Mouse (Mus musculus): ENCODE data around the gene Mpl. TPM values are rescaled to one million over a fixed set of nuclear protein-coding genes. Genes with fewer than 3 reads are reported as not detected.

Gene Mpl
- under 1 TPM in 1 of 2 experiments, not detected in 1; 0.14 TPM for total RNA-seq (2021)

GRCm38 (mm10) chr4:118457345-118457975 is at the start of gene Mpl:
Gene Mpl, minus strand, starts transcription at chr4:118457513.
- no peak for DNase-seq

GRCm38 (mm10) chr4:118505551-118505950 is 48.2 kb upstream of the Mpl start:
- peak; percentile 43 for DNase-seq

DNA sequence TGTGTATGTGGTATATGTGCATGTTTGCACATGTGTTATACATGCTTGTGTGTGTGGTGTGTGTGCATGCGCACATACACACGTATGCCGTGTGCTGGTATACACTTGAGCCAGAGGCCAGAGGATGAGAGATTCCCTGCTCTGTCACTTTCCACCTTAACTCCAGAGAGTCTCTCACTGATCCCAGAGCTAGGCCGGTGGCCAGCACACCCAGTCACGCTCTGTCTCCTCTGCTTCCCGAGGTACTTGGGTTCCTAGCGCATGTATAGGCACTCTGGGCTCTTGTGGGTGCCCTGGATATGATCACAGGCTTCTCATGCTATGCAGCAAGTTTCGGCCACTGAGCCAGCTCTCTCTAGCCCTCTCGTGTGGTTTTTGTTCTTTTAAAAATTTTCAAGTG is 43.5 kb upstream of the Mpl start:
- no peak for DNase-seq

DNA sequence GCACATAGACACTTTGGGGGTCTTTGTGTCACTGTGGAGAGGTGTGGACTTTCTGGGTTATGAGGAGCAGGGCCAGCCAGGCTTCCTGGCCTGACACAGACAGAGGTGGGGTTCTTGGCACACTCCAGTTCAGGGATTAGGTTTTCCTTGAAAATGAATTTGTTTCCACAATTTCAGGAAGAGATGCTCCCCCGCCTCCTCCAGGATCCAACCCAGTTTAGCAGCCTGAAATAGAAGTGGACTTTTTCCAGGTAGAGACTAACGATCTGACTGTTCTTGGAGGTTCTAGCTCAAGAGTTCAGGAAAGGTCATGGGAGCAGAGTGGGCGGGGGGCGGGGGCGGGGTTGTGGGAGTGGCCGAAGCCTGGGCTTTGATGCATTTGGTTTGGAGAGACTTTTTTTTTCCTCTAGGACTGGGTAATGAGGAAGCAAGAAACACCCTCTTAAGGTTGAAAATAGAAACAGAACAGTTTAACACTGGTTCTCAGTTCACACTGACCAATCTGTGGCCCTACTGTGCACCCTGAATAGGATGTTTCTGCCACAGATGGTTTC is 42.9 kb upstream of the Mpl start:
- peak; percentile 24 for DNase-seq

- DNase-seq = no peak
Measured at GRCm38 (mm10) chr4:118490461-118490860, 33.1 kb upstream of the Mpl start.

DNA sequence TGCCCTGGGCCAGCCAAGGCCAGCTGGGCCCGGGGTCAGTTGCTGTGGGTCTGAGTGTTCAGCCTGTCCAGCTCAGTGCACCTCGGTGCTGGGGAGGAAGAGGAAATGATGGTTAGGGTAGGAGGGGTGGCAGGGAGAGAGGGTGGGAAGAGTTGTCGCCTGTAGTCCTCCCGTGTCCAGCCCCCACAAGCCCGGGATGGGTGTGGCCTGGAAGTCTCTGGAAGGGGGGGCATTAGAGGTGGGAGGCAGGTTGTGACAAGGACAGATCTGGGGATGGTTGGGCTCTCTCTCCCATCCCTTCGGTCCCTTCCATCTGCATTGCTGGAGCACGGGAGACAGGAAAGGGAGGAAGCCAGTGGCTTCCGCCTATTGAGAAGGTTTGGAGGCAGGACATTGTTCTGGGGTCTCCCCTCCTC is 32.4 kb upstream of the Mpl start, which contains the start of gene Tie1:
Tie1 (minus strand) TSS at position 345 of the 416 bp plus-strand sequence.
- peak; percentile 72 for DNase-seq

DNA sequence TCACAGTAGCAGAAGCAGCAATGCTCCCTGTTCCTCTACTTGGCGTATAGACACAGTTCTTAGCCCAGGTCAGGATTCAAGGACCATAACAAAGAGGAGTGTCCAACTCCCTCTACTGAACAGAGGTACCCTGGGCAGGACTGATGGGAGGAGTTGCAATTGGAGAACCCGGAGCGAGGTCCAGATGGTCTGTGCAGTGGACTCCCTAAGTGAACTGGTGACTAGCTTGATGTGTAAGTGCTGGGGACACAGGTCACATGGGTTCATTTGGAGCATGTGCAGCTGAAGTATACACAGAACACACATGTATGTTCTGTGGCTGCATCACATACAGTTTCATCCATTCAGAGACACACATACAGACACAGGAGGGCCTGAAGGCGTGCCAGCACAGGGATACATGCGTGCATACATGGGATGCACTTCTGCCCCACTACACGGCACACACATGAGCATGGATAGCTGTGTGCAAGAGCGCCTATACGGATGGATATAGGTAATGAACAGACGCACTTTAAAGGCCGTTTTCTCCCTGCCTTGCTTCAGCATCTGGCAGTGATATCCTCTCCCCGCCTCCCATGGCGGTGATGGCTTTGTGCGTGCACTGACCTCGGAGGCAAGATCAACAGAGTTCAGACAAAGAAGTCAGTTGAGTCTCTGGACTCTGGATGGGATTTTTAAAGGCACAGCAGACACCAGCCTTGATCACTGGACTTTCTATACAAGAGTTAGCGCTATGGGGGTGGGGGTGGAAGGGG is 19.6 kb upstream of the Mpl start:
- no peak for DNase-seq

- DNase-seq = no peak
Measured at GRCm38 (mm10) chr4:118472687-118473086, 15.4 kb upstream of the Mpl start.

- no peak for DNase-seq
Measured at GRCm38 (mm10) chr4:118471281-118471680, 14.0 kb upstream of the Mpl start.

- peak; percentile 44 for DNase-seq
Measured at GRCm38 (mm10) chr4:118465697-118466163, 8.4 kb upstream of the Mpl start.

DNA sequence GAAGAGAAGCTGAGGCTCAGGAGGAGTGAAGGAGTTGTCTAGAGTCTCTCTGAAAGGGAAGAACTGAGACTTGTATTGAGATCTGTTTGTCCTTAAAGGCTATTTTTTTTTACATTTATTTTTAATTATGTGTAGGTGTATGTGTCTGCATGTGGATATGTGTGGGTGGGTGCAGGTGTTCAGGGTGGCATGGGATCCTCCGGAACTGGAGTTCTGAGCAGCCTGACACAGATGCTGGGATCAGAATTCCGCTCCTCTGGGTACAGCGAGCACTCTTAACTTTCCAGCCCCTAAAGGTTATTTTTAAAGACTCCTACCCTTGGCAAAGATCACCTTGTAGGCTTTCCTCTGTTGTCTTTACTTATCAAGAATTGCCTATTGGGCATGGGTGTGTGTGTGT is 7.6 kb upstream of the Mpl start:
- no peak for DNase-seq

DNA sequence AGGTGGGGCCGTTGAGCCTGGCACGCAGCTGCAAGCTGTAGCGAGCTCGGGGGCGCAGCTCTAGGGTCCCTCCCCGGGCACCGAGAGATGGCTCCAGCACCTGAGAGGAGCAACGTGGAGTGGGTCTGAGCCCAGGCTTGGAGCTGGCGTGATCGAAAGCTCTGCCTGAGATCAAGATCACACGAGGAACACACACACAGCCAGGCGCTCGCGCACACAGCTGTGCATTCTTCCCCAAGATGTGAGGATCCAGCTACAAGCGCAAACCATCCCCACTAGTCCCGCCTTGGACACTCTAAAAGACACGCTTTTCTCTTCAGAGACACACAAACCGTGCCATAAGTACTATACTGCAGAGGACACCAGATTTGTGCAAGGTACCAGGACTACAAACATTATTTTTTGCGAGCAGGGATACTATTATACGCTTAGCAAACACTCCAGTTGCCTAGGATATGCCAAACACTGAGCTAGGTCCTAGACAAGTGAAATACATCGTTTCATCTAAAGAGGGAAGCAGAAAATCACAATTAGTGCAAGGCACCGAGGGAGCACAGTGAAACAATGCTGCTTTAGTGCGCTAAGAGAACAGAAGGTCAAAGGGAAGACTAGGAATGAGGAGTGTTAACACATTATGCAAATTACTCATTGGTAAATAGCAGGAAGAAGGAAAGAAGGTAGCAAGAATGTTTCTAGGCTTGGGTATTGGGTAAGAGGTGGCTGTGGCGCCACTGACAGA is 10.7 kb downstream of the Mpl start:
- DNase-seq = no peak

GRCm38 (mm10) chr4:118445781-118446414 is 11.4 kb downstream of the Mpl start:
- peak; percentile 57 for DNase-seq

DNA sequence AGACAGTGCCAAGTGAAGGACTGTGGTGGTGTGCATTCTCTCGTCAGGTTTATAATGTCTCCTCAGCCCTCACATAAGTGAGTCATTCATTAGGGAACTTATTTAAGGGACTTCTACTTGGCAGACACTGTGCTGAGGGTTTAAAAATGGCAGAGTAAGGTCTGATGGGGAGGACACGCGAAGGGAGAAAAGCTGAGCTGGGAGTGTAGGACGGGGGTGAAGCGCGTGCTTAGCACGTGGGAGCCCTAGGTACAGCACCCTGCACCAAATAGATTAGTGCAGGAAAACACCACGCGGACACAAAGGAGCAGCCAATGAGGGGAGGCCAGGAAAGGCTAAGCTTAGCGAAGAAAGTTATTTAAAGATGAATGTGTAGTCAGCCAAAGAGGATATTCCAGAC is 12.2 kb downstream of the Mpl start:
- no peak for DNase-seq

GRCm38 (mm10) chr4:118437829-118438253 is 19.5 kb downstream of the Mpl start:
- DNase-seq = peak; percentile 52

DNA sequence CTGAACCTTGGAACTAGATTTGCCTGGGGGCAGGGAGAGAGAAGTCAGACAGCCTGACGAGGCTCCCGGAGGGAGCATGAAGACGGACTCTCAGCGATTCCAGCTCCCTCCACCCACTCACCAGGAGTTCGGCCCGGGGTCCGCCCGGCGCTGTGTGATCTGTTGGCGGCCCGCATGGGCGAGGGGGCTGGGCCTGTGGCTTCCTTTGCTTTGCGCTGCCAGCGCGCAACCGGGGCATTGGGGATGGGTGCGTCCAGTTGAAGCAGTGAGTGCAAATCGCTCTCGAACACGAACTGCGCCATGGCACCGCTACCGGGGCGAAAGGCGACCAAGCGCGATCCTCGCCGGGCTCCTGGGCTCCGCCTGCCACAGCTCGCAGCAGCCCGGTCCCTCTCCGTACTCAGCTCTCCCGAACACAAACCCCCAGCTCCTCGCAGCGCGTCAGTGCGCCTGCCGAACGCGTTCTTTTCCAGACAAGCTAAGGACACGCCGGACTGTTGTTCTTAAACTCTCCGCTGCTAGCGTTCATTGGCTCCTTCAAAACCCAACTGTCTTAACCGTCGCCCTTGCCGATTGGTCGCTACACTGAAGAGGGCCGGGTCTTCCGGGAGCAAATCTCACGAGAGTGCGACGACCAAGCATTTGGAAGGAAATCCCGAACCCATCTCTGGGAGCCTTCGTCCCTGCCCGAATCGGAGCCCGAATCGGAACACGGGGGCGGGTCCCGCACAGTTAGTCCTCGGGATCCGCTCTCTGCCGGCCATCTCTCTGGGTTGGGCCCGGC is 20.3 kb downstream of the Mpl start, which contains the start of gene Cdc20:
Cdc20 (minus strand) TSS at position 533 of the 784 bp plus-strand sequence.
- peak; percentile 93 for DNase-seq

DNA sequence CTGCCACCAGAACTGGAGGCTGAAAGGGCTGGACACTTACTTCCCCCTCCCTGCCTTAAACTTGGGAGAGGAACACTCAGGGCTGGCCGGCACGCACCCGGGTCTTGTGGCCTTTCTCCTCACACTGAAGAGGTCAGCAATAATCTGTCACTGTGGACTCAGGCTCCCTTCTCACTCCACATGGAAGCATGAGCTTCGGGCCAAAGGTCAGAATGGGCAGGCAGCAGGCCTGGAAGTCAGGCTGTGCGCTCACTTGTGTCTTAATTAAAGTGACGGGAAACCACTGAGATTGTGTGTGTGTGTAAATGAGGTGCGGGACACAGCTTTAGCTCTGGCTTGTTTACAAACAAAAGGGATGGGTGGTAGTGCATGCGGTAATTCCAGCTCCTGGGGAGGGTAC is 25.0 kb downstream of the Mpl start:
- no peak for DNase-seq

- DNase-seq = peak; percentile 20
Measured at GRCm38 (mm10) chr4:118429215-118429895, 28.0 kb downstream of the Mpl start.

- no peak for DNase-seq
Measured at GRCm38 (mm10) chr4:118428531-118429214, 28.6 kb downstream of the Mpl start.
